Mouse (Mus musculus) liver, embryonic 14.5 days (tissue): ENCODE results near the gene Slc3a1. TPM values are rescaled to one million over a fixed set of nuclear protein-coding genes. Genes with fewer than 3 reads are reported as not detected.

Source experiments
- ATAC-seq: fragments of 200-750 bp; cut with Nextera tagmentation; 2 replicates; pipeline ENCODE4 v1.8.0; 2017; ENCODE audit warnings: moderate number of reproducible peaks, mild to moderate bottlenecking, moderate library complexity; ENCODE audit not compliant: insufficient read depth
- DNase-seq, 3 experiments: peaks; one replicate each; pipeline ENCODE4 v3.0.0-alpha.2; 2012 to 2013; ENCODE audit warnings: low read depth in 3 of 3, low spot score in 3 of 3
- H3K27ac ChIP-seq: fragments of 300-500 bp; sonication (generic); 2 replicates; pipeline ENCODE4 v1.5.1; 2014; ENCODE audit warnings: moderate library complexity, mild to moderate bottlenecking, control low read depth, inconsistent platforms
- H3K27me3 ChIP-seq: fragments of 300-500 bp; sonication (generic); 2 replicates; pipeline ENCODE4 v1.6.1; 2014; ENCODE audit warnings: mild to moderate bottlenecking, low read length, moderate library complexity; ENCODE audit not compliant: control insufficient read depth, insufficient read depth
- H3K36me3 ChIP-seq: fragments of 300-500 bp; sonication (generic); replicated peaks from 2 replicates; pipeline ENCODE4 v1.6.1; 2014; ENCODE audit warnings: low read depth; ENCODE audit not compliant: control insufficient read depth, insufficient read depth
- H3K4me1 ChIP-seq, 2 experiments: fragments of 200-500 bp in 1 of 2; fragments of 300-500 bp in 1 of 2; sonication (generic) in 1 of 2; replicated peaks; 2 replicates each; pipeline ENCODE4 v1.6.1; 2012 to 2014; ENCODE audit warnings: antibody characterized with exemption in 1 of 2, inconsistent platforms in 1 of 2, low read length in 1 of 2; ENCODE audit not compliant: control insufficient read depth in 2 of 2, insufficient read depth in 2 of 2
- H3K4me2 ChIP-seq: fragments of 300-500 bp; sonication (generic); 2 replicates; pipeline ENCODE4 v1.6.1; 2014; ENCODE audit warnings: low read depth, mild to moderate bottlenecking, control low read depth, moderate library complexity
- H3K4me3 ChIP-seq, 2 experiments: fragments of 200-500 bp in 1 of 2; fragments of 300-500 bp in 1 of 2; sonication (generic) in 1 of 2; 2 replicates each; pipeline ENCODE4 v1.5.1; 2012 to 2014; ENCODE audit warnings: low read depth in 2 of 2, low read length in 2 of 2, mild to moderate bottlenecking in 2 of 2, control low read depth in 1 of 2, inconsistent platforms in 1 of 2, moderate library complexity in 1 of 2; ENCODE audit not compliant: insufficient read depth in 1 of 2
- H3K9ac ChIP-seq: fragments of 300-500 bp; sonication (generic); replicated peaks from 2 replicates; pipeline ENCODE4 v1.6.1; 2014; ENCODE audit warnings: mild to moderate bottlenecking, control low read depth, moderate library complexity
- H3K9me3 ChIP-seq: fragments of 300-500 bp; sonication (generic); 2 replicates; pipeline ENCODE4 v1.6.1; 2016; ENCODE audit warnings: low read length, mixed read lengths; ENCODE audit not compliant: control insufficient read depth
- CTCF ChIP-seq: IDR thresholded peaks from 2 replicates; pipeline ENCODE4 v1.5.1; 2016; ENCODE audit warnings: antibody characterized with exemption, low read depth, control low read depth
- EP300 ChIP-seq: IDR thresholded peaks from 2 replicates; pipeline ENCODE4 v1.6.1; 2016; ENCODE audit warnings: antibody characterized with exemption, low read depth
- WGBS: fragments of 180-500 bp; shearing (Covaris S2); extraction: QIAGEN DNeasy Blood & Tissue Kit; methylation state at CpG from one replicate; pipeline ENCODE4 v1.1.7; 2014; ENCODE audit not compliant: insufficient replicate concordance; 5-methylcytosine and 5-hydroxymethylcytosine counted together
- polyA plus RNA-seq, 2 experiments: library from polyadenylated mRNA; depleted of rRNA in 1 of 2; stranded (reverse) in 1 of 2; unstranded in 1 of 2; fragments of >200 nt; fragmentation: Nextera tagmentation in 1 of 2; extraction: Ambion mirVana in 1 of 2; gene quantifications; 2 replicates each; pipeline versions ENCODE4 v1.2.1 to v1.2.3; 2012 to 2014

Gene Slc3a1
- polyA plus RNA-seq, 2 experiments, result 0.45 to 0.65 TPM

DNA sequence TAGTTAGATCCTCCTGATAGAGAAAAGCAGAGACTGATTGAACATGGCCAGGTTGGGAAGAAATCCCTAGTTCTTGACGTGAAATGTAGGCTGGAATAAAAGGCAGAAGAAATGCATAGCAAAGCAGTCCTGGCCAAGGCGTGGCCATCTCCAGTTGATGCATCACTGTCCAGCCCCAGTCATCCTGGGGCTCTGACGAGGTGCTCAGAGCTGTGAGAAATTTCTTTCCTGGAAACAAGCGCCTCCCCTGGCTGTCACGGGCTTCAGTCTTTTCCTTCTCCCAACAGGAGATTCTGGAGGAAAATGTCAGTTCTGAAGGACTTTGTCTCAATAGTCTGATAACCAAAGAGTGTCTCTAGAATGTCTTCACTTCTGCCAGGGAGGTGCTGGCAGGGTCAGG lies 2.5 kb downstream of the Slc3a1 start:
- H3K9ac ChIP-seq, result no peak overlapping the region
- 59% methylated on average over 5 of the region's 5 CpGs for WGBS
- H3K4me1 ChIP-seq, result no peaks in the 10 kb centered on the region
- DNase-seq (no peak), ATAC-seq (no peak)
- no peaks in the 10 kb centered on the region for H3K27me3 ChIP-seq
- H3K4me2 ChIP-seq, result no peak overlapping the region
- no peaks in the 10 kb centered on the region for H3K9me3 ChIP-seq
- no peak overlapping the region for H3K4me3 ChIP-seq
- no peak overlapping the region for H3K27ac ChIP-seq
- H3K36me3 ChIP-seq, result no peaks in the 10 kb centered on the region
- TF ChIP-seq EP300 (no peak), CTCF (no peak)

DNA sequence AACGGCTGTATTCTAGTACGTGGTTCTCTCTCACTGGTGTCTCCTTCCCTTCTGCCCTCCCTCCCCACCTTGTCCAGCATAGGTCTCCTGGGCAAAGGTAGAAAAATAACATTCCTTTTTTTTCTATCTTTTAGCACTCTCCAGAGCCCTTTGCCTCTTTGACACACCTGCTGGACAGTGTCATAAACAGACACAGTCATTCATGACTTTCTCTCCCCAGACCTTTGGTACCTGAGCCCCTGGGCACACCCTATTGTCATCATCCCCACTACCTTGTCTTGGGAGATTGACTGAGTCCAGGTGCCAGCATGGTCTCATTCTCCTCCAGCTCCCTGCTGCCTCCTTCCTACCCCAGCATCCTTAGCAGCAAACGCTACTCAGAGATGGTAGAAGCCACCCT lies 4.9 kb downstream of the Slc3a1 start:
- no peak overlapping the region for H3K4me3 ChIP-seq
- no peak for ATAC-seq
- TF ChIP-seq EP300 (no peak), CTCF (no peak)
- H3K9me3 ChIP-seq, result no peaks in the 10 kb centered on the region
- no peak overlapping the region for H3K9ac ChIP-seq
- H3K4me1 ChIP-seq, result no peaks in the 10 kb centered on the region; a peak in 1 of 4 replicates
- DNase-seq, result no peak
- H3K36me3 ChIP-seq, result no peaks in the 10 kb centered on the region
- no peaks in the 10 kb centered on the region for H3K27me3 ChIP-seq
- no peak overlapping the region for H3K4me2 ChIP-seq
- 69% methylated on average over 3 of the region's 3 CpGs for WGBS
- H3K27ac ChIP-seq, result no peak overlapping the region

DNA sequence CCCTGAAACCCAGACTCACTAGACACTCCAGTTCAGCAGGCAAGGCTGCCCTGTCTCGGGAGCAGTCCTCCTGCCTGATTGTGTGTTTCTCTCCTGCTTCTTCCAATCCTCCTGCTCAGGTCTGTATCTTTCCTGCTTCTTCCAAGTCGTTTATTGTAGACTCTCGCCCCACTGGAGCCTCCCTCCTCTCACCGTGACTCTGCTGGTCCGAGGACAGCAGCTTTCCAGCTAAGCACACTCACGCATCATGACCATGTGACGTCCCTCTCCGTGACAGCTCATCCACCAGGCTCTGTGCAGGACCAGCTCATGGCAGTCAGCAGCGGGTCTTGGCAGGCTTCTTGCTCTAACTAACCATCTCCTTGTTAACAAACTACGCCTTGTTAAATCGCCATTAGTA lies 5.9 kb downstream of the Slc3a1 start:
- no peak overlapping the region for H3K4me3 ChIP-seq
- no peak overlapping the region for H3K9ac ChIP-seq
- no peaks in the 10 kb centered on the region; a peak in 1 of 4 replicates for H3K4me1 ChIP-seq
- no peaks in the 10 kb centered on the region for H3K27me3 ChIP-seq
- H3K4me2 ChIP-seq, result no peak overlapping the region
- no peak for DNase-seq
- H3K27ac ChIP-seq, result no peak overlapping the region
- ATAC-seq, result no peak
- TF ChIP-seq EP300 (no peak), CTCF (no peak)
- H3K9me3 ChIP-seq, result no peaks in the 10 kb centered on the region
- H3K36me3 ChIP-seq, result no peaks in the 10 kb centered on the region
- WGBS, result 63% methylated on average over 11 of the region's 11 CpGs

DNA sequence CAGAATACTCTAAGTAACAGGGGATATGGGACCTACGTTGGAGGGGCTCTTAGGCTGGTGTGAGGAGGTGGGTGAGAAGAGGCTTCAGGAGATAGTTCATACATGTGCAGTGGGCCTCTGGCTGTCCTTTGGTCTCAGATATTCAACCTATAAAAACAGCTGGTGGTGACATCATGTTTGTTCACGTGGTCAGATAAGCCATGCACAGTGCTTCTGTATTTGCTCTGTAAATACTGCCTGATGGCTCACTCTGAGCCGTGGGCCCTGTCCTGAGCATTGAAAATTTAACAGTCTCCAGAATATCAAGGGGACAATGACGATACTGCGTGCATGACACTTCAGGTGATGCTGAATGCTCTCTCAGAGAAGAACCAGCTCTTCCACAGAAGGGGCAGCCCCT lies 9.7 kb downstream of the Slc3a1 start:
- peak; percentile 66 for ATAC-seq
- Histone ChIP-seq H3K4me2 (no peak overlapping the region), H3K9ac (no peak overlapping the region), H3K4me1 (peaks cover 0 to 2% of the 10 kb centered on the region in 2 experiments; a peak in 1 of 4 replicates), H3K27me3 (no peaks in the 10 kb centered on the region), H3K9me3 (no peaks in the 10 kb centered on the region), H3K27ac (no peak overlapping the region), H3K36me3 (no peaks in the 10 kb centered on the region), H3K4me3 (no peak overlapping the region)
- no peak for DNase-seq
- TF ChIP-seq EP300 (no peak), CTCF (no peak)
- WGBS, result 59% methylated on average over 5 of the region's 5 CpGs

DNA sequence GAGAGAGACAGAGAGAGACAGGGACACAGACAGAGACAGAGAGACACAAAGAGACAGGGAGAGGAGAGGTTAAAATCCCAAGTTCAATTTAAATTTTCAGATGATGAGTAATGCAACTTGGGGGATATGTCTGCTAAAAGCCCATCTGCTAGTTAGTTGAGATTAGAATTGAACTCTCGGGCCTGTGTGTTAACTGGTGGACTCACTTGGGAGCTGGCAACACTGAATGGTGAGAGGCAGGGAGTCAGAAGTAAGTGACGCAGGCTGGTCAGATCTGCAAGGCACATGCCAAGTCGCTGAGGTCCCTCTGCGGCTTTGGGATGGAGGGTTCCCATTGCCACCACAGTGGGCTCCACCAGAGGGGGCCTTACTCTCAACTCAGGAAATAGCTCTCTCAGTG lies 10.1 kb downstream of the Slc3a1 start:
- WGBS, result 73% methylated on average over 4 of the region's 4 CpGs
- H3K36me3 ChIP-seq, result no peaks in the 10 kb centered on the region
- no peak overlapping the region for H3K4me2 ChIP-seq
- no peaks in the 10 kb centered on the region for H3K27me3 ChIP-seq
- H3K9me3 ChIP-seq, result no peaks in the 10 kb centered on the region
- DNase-seq (no peak), ATAC-seq (0 out of 2 replicates have a peak, but pooled peaks have one; percentile 18)
- TF ChIP-seq EP300 (no peak), CTCF (0 out of 2 replicates have a peak, but pooled peaks have one; percentile 4)
- no peak overlapping the region for H3K27ac ChIP-seq
- no peak overlapping the region for H3K4me3 ChIP-seq
- H3K9ac ChIP-seq, result no peak overlapping the region
- peaks cover 0 to 4% of the 10 kb centered on the region in 2 experiments; a peak in 1 of 4 replicates for H3K4me1 ChIP-seq
